Mouse (Mus musculus) C2C12 (cell line): ENCODE measurements around the gene Gm17606. TPM values are rescaled to one million over a fixed set of nuclear protein-coding genes. Genes with fewer than 3 reads are reported as not detected.

ENCODE experiments used
- H3K27me3 ChIP-seq: one replicate; pipeline ENCODE4 v1.6.1; 2011; ENCODE audit not compliant: control insufficient read depth, insufficient read depth, insufficient read length
- H3K36me3 ChIP-seq: one replicate; pipeline ENCODE4 v1.6.1; 2011; ENCODE audit not compliant: control insufficient read depth, insufficient read depth
- H3K4me3 ChIP-seq: one replicate; pipeline ENCODE4 v1.5.1; 2011; ENCODE audit warnings: mild to moderate bottlenecking, control low read depth; ENCODE audit not compliant: poor library complexity, insufficient read depth, severe bottlenecking
- H3K79me2 ChIP-seq: one replicate; pipeline ENCODE4 v1.6.1; 2011; ENCODE audit not compliant: control insufficient read depth, insufficient read depth
- H3K79me3 ChIP-seq: one replicate; pipeline ENCODE4 v1.6.1; 2011; ENCODE audit warnings: low read depth, control low read depth
- H3ac ChIP-seq: one replicate; pipeline ENCODE3; 2011; ENCODE audit warnings: low read depth; ENCODE audit not compliant: control insufficient read depth, insufficient read length
- CEBPB ChIP-seq: IDR thresholded peaks from one replicate; pipeline ENCODE4 v1.6.1; 2011; ENCODE audit warnings: low read depth, mild to moderate bottlenecking, control low read depth, moderate library complexity
- CTCF ChIP-seq: IDR thresholded peaks from one replicate; pipeline ENCODE4 v1.5.1; 2011; ENCODE audit not compliant: control insufficient read depth, insufficient read depth, insufficient read length
- FOSL1 ChIP-seq: IDR thresholded peaks from one replicate; pipeline ENCODE4 v1.8.0; 2011; ENCODE audit warnings: mild to moderate bottlenecking, low read length; ENCODE audit not compliant: poor library complexity, insufficient read depth, severe bottlenecking
- MAX ChIP-seq: IDR thresholded peaks from one replicate; pipeline ENCODE4 v1.6.1; 2011; ENCODE audit warnings: mild to moderate bottlenecking, control low read depth
- MYOD1 ChIP-seq: IDR thresholded peaks from one replicate; pipeline ENCODE4 v1.6.1; 2011; ENCODE audit warnings: low read depth; ENCODE audit not compliant: control insufficient read depth, insufficient read length
- MYOG ChIP-seq: IDR thresholded peaks from one replicate; pipeline ENCODE4 v1.6.1; 2011; ENCODE audit not compliant: control insufficient read depth, insufficient read length; ENCODE audit errors: extremely low read depth
- USF1 ChIP-seq: IDR thresholded peaks from one replicate; pipeline ENCODE4 v1.6.1; 2011; ENCODE audit warnings: low read depth, mild to moderate bottlenecking, control low read depth, moderate library complexity
- polyA plus RNA-seq: library from polyadenylated mRNA; unstranded; fragments of >200 nt; fragmentation: generic; extraction: Trizol; gene quantifications from one replicate; pipeline ENCODE4 v1.2.1, GENCODE M21; 2012; ENCODE audit warnings: missing spikeins

The Gm17606 gene
- polyA plus RNA-seq, 1 experiment = not detected

DNA sequence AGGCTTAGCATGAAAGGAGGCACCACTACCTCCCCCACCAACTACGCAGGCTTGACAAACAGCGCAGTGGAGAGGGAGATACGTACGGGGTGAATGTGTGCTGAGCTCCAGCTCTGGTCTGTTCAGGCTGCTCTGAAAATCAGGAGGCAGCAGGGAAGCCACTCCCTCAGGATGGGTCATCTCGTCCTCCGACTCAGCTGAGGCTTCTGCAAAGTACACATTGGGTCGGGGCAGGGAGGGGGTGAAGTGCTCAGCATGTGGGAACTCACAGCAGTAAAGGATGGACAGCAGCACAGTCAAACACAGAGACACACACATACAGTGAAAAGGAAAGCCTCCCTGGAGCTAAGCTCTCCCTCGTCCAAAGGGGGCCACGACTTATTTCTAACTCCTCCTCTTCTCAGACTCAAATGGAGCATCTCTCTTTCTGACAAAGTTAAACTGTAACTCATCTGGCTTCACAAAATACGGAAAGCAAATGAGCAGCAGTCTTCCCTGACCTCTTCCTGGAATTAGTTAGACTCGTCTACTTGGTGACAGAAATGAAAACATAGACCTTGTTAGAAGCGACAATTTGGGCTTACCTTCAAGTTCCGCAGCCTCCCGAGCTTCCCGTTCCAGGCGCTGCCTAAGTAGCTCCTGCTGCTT lies 38.0 kb downstream of the Gm17606 start:
- peaks cover 29% of the 10 kb centered on the region for H3K79me3 ChIP-seq
- H3K79me2 ChIP-seq = peaks cover 38% of the 10 kb centered on the region
- H3K27me3 ChIP-seq = no peaks in the 10 kb centered on the region
- H3K36me3 ChIP-seq = peaks cover 67% of the 10 kb centered on the region
- TF ChIP-seq FOSL1 (no peak), USF1 (no peak), MYOD1 (no peak), MAX (no peak), MYOG (no peak), CTCF (no peak)
- H3K4me3 ChIP-seq = no peak overlapping the region
- no peak overlapping the region for H3ac ChIP-seq

DNA sequence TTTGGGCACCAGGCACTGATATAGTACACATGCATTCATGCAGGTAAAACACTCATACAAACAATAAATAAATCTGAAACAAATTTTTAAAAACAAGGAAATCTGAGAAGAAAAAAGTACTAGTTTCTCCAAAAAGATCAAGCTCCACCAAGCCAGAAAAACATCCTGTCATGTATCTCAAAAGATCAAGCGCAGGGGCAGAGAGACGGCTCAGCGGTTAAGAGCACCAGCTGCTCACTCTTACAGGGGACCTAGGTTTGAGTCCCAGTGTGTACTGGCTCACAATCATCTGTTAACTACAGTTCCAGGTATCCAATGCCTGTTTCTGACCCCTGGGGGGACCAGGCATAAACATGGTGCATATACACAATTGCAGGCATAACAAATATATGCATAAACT lies 41.6 kb downstream of the Gm17606 start:
- Histone ChIP-seq H3ac (no peak overlapping the region), H3K27me3 (no peaks in the 10 kb centered on the region), H3K36me3 (peaks cover 37% of the 10 kb centered on the region), H3K4me3 (no peak overlapping the region), H3K79me2 (peaks cover 70% of the 10 kb centered on the region), H3K79me3 (peaks cover 53% of the 10 kb centered on the region)
- TF ChIP-seq MYOD1 (no peak), MAX (no peak), CEBPB (no peak), MYOG (no peak), CTCF (no peak), FOSL1 (no peak), USF1 (no peak)

DNA sequence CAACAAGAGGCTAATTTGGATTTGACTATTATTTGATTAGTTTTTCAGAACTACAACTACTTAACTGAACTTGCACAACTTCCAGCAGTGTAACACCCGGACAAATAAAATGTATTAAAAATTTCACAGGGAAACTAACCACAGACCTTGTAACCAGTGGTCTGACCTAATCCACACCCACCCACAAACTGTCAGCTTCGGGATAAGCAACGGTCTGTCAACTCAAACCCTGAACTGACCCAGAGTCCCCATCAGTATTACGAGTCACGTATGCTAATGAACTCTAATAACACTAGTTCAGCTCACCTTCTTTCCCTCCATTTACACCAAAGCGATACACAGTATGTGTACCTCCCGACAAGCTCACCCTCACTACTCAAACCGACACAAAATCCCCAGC lies 44.7 kb downstream of the Gm17606 start:
- Histone ChIP-seq H3K79me3 (peaks cover 70% of the 10 kb centered on the region), H3K79me2 (peaks cover 91% of the 10 kb centered on the region), H3K4me3 (peak overlapping the region; percentile 98), H3ac (peak overlapping the region; percentile 63), H3K36me3 (peaks cover 34% of the 10 kb centered on the region), H3K27me3 (no peaks in the 10 kb centered on the region)
- TF ChIP-seq MYOG (no peak), MYOD1 (no peak), USF1 (no peak), FOSL1 (no peak), MAX (no peak)

DNA sequence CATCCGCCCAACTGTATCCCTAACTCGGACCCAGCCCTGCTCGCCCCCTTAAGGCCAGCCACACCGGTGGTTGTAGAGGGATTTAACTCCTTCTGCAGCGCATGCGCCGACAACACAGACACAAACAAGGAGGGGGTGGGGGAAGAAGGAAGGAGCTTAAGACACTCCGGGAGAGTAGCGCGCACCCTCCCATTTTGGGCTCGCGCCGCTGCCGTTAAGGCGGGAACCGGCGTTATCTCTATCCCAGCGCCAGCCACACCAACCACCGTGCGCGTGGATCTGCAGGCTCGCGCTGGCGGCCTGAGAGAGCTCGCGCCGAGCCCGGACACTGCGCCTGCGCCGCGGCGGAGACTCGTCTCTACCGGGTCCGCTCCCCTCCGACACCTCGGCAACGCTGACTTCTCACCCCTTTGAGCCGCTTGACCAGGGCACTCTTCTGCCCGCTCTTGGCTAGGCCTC lies 45.3 kb downstream of the Gm17606 start, which contains the start of gene 1700123O20Rik:
TSS of gene 1700123O20Rik (plus strand) at position 154 of the 459 bp plus-strand sequence.
- H3K36me3 ChIP-seq = peaks cover 38% of the 10 kb centered on the region
- H3ac ChIP-seq = peak within 1 kb of the TSS; percentile 75
- peak within 1 kb of the TSS; percentile 98 for H3K4me3 ChIP-seq
- no peaks in the 10 kb centered on the region for H3K27me3 ChIP-seq
- H3K79me3 ChIP-seq = peaks cover 65% of the 10 kb centered on the region
- peaks cover 86% of the 10 kb centered on the region for H3K79me2 ChIP-seq
- TF ChIP-seq MAX (peak; percentile 28), USF1 (no peak)

DNA sequence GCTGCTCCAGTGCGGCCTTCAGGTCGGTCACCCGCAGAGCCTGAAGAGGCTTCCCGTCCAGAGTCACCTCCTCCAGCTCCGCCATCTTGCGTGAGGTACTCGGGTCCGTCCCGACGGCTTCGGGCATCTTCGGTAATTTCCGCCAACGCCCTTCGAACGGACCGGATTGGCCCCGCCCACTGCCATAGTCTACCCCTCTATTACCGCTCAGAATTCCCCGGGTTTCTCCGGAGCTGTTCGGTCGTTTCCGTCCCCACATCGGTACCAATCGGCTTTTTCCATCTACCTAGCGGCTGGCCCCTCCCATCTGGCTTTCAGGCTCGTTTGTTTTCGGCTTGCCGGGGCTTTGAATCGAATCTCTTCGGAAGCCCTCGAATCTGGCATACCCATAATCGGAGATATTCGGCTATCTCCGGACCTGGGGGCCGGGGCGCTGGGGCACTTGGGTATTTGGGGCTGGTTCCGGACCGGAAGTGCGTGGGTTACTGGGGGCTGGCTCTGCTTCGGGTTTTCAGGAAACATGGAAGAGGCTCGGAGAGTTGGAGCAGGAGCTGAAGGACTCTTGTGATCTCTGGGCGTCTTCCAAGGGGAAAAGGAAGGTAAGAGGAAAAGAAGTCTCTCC lies 45.9 kb downstream of the Gm17606 start, which contains the start of gene Acin1:
TSS of gene Acin1 (minus strand) at position 410 of the 622 bp plus-strand sequence.
- H3K79me3 ChIP-seq = peaks cover 65% of the 10 kb centered on the region
- peak within 1 kb of the TSS; percentile 98 for H3K4me3 ChIP-seq
- peaks cover 38% of the 10 kb centered on the region for H3K36me3 ChIP-seq
- H3ac ChIP-seq = peak within 1 kb of the TSS; percentile 75
- H3K79me2 ChIP-seq = peaks cover 80% of the 10 kb centered on the region
- TF ChIP-seq CEBPB (no peak), CTCF (no peak), FOSL1 (no peak), MAX (no peak), MYOG (no peak), USF1 (no peak), MYOD1 (no peak)
- H3K27me3 ChIP-seq = no peaks in the 10 kb centered on the region

DNA sequence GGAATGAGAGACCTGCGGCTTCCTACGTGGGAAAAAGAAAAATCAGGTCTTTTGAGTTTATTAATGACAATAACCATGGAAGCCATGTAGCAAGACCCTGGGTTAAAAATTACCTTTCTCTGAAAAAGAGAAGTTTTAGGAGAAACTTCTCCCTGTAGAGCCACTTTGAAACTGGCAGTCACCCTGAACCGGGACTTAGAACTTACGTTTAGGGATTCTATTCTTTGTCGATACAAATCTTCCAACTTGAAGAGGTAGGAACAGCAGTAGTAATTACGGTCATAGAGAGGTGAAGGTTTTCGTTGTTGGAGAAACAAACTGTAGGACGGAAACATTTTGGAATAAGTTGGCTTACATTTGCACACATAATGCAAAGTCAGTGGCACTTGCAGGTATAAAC lies 46.5 kb downstream of the Gm17606 start:
- peak overlapping the region; percentile 57 for H3ac ChIP-seq
- no peaks in the 10 kb centered on the region for H3K27me3 ChIP-seq
- H3K79me3 ChIP-seq = peaks cover 59% of the 10 kb centered on the region
- peaks cover 33% of the 10 kb centered on the region for H3K36me3 ChIP-seq
- peaks cover 74% of the 10 kb centered on the region for H3K79me2 ChIP-seq
- peak overlapping the region; percentile 98 for H3K4me3 ChIP-seq
- no peak for TF ChIP-seq CTCF
- TF ChIP-seq USF1 = no peak
- TF ChIP-seq MYOG = no peak
